Mouse (Mus musculus) urinary bladder, adult 2 months (tissue): ENCODE results near the gene Extl2. TPM values are rescaled to one million over a fixed set of nuclear protein-coding genes. Genes with fewer than 3 reads are reported as not detected.

Experiments
- DNase-seq: peaks from one replicate; pipeline ENCODE4 v3.0.0; 2022; ENCODE audit warnings: low spot score
- polyA plus RNA-seq: library from polyadenylated mRNA; depleted of rRNA; stranded (reverse); fragments of >200 nt; gene quantifications from 2 replicates; pipeline ENCODE4 v1.2.3, GENCODE M21; 2012

The Extl2 gene
- polyA plus RNA-seq, 1 experiment: 12.2 TPM

GRCm38 (mm10) chr3:116007941-116008440 is 729 bp downstream of the Extl2 start:
- peak; percentile 36 for DNase-seq

DNA sequence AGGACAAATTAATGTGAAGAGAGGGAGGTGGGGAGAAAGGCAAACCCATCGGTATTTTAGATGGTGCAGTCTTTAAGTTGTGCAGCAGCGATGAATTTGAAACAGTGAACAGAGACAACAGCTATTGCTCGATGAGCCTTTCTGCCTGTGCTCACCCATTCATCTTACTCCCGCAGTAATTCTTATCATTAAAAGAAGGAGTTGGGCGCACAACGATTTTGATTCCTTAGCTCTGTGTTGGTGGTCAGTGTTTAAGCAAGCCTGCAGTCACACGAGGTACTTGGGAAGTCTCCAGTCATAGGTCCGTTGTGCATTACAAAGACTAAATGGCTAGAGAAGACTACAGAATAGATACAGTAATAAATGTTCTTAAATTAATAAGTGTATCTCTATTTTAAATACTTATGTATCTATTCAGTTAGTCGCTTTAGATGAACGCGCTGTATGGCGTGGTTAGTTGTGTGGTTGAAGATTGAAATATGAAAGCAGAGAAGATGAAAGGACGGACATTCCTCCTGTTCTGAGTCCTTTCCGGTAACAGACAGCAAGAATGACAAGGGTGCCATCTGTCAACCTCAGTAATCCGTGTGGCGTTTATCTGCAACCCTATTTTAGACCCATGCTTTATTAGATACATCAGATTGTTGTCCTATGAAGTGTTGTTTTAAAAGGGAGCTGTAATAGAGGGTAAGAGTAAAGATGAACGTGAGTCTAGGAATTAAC is 2.5 kb downstream of the Extl2 start:
- no peak for DNase-seq

DNA sequence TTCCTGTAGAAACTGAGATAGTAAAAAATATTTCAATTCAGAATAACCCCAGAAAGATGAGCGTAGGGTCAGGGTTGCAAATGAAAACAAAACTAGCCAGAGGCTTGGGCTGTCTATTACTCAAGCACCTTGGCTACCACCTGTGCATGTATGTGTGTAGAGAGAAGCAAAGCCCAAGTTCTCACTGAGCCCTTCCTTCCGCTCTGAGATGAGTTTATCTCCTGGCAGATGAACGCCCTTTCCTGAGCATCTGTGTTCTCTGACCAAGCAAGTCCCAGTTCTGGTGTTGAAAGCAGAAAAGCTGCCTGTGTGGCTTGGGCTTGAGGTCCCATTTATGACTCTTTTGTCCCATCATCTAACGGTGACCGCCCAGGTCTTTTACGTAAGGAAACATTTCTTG is 7.6 kb downstream of the Extl2 start:
- no peak for DNase-seq

DNA sequence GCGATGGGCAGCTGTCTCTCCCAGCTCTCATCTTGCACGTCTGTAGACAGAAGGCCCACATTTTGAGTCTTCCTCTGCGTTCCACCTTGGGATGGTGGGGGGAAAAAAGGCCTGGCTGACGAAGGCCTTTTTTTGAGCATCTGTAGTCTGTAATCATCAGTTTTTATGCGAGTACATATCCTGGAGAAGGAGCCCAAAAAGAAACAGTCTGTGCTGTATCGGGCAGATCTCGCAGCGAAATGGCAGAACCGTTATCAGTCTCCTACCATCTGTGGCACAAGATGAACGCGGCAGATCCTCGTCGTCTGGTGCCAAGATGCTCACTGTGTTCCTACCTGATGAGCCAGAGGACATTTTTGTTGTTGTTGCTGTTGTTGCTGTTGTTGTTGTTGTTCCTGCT is 8.9 kb downstream of the Extl2 start:
- no peak for DNase-seq

GRCm38 (mm10) chr3:116018606-116019005 is 11.3 kb downstream of the Extl2 start:
- DNase-seq: no peak

DNA sequence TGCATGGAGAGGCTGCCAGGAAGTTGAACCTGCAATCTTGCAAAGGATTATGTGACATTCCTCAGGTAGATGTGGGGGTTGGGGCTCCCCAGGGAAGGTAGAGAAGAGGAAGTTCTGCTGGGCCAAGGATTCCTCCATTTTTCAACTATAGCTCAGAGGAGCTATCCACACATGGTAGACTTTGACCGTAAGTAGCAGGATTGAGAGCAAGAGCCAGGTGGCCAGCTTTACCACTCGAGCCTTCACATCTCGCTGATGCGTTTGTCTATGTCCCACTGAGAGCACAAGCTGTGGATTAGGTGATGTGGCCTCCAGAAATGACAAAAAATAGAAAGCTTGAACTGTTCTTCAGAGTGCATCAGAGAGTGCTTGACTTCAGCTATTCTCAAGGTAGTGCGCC is 11.9 kb downstream of the Extl2 start:
- DNase-seq: no peak

DNA sequence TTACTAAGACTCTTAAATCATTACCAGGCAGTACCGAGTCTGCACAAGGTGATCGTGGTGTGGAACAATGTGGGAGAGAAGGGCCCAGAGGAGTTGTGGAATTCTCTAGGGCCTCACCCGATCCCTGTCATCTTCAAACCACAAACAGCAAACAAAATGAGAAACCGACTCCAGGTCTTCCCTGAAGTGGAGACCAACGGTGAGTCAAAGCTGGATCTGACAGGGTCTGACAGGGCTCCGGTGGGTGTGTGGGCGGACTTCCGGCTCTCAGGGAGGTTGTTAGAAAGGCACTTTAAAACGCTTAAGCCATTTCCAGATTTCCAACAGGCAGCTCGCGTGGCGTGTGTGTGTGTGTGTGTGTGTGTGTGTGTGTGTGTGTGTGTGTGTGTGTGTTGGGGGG is 17.0 kb downstream of the Extl2 start:
- no peak for DNase-seq

- DNase-seq: no peak
These were observed 17.4 kb downstream of the Extl2 start for GRCm38 (mm10) chr3:116024669-116025068.

DNA sequence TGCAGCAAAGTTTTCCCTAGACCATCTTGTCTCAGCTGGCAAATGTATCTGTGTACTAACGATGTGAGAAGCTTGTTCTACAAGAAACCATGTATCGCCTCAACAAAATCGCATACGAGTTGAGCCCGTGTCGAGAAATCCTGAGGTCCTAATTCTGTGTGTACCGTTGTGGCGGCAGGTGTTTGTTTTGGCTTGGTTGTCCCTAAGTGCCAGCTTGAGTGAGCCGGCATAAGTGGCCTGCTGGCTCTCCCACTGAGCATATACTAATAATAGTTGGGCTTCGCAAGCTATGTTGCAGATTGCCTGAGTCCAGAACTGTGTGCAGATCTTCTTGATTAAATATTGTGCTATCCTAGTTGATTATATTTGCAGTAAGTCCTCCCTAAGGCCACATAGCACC is 18.4 kb downstream of the Extl2 start:
- no peak for DNase-seq

- DNase-seq: no peak
These were observed 19.7 kb downstream of the Extl2 start for GRCm38 (mm10) chr3:116026996-116027395.

GRCm38 (mm10) chr3:116030152-116030788 is 23.0 kb downstream of the Extl2 start:
- no peak for DNase-seq

GRCm38 (mm10) chr3:116033218-116033870 is 26.1 kb downstream of the Extl2 start:
- DNase-seq: no peak

DNA sequence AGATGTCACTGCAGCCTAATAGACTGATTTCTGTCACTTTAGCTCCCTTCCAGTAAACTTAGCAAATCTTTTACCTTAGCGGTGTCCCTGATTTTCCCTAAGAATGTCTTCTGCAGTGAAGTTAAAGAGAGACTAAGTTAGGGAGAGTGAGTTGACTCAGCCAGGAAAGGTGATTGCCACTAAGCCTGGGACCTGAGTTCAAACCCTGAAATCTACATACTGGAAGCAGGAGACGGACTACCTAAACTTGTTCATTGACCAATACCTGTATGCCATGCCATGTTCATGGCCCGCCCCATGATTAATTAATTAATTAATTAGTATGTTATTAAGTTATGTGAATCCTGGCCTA is 26.6 kb downstream of the Extl2 start:
- DNase-seq: no peak

- no peak for DNase-seq
These were observed 33.5 kb downstream of the Extl2 start for GRCm38 (mm10) chr3:116040776-116041175.

DNA sequence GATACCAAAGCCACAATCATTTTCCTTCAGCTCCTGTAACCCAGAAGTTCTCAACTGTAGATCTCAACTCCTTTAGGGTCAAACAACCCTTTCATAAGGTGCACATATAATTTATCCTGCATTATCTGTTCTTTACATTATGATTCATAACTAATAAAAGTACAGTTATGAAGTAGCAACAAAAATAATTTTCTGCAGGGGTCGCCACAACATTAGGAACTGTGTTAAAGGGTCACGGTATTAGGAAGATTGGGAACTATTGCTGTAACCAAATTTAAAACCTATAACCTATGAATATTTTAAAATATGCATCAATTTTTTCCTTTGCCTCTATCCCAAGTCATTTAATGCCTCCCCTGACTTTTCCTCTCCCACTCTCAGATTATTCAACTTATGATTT is 38.7 kb downstream of the Extl2 start:
- no peak for DNase-seq

GRCm38 (mm10) chr3:116047034-116047433 is 39.8 kb downstream of the Extl2 start:
- DNase-seq: no peak

- DNase-seq: no peak
These were observed 49.8 kb downstream of the Extl2 start for GRCm38 (mm10) chr3:116057078-116057477.

GRCm38 (mm10) chr3:116060320-116060719 is 53.1 kb downstream of the Extl2 start:
- no peak for DNase-seq

- DNase-seq: no peak
These were observed 54.9 kb downstream of the Extl2 start for GRCm38 (mm10) chr3:116062141-116062540.

DNA sequence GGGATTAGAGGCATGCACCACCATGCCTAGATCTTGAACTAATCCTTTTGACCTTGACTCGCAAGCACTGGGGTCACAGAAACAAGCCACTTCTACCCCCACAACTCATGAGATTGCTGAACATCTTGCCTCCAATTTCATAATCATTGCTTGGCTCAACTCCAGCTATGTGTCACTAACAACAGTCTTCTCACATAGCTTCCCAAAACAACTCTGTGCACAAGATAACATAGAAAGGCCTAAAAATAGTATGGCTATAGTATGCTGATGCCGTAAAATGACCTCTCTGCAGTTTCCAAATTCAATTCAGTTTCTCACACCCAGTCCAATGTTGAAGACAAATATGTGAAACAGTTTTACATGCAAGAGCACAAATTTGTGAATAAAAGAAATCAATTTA is 65.3 kb downstream of the Extl2 start:
- no peak for DNase-seq

GRCm38 (mm10) chr3:116076739-116077138 is 69.5 kb downstream of the Extl2 start:
- DNase-seq: no peak

DNA sequence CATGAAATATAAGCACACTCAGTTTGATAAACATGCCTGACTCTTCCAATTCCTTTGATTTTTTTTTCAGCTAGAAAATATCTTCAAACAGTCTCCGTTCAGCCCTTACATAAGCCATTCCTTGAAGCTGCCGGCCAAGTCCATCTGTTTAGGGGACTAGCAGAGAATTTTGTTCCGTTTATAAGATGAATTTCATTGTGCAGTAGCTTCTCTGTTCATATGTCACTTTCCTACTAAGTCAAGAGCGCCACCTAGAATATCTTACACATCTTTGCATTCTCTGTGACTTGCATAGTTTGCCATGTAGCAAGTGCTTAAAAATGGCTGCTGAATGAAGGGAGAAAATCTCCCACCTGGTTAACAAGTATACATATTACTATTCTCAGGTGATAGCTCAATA is 71.2 kb downstream of the Extl2 start:
- DNase-seq: no peak
